ENCODE assay signal across 12 mouse cellular contexts in genomic region chr6:29193961-29194750, GRCm38 (mm10). TPM values are rescaled to one million over a fixed set of nuclear protein-coding genes. Genes with fewer than 3 reads are reported as not detected.
DNase-seq lines count a peak whose midpoint lies in the region; ATAC-seq lines count a peak whose summit lies in the region.
"Had no signal": no experiment of that assay in that cellular context is flagged by ENCODE, and none has a peak within 500 bp of the region (broad histone marks: within the 10 kb centered on the region; RNA-seq: fewer than 3 reads in every experiment).

No protein-coding gene starts in this region.

- H3K9ac ChIP-seq in forebrain, embryonic 12.5 days: no peak overlapping the region
- H3K9ac ChIP-seq: liver, embryonic 15.5 days had no signal

- intact Hi-C loops in heart, postnatal 14 days (cut with DNase I): no loop called here

- no peak overlapping the region for H3K4me3 ChIP-seq in forebrain, embryonic 12.5 days (replicated peaks)
- H3K4me3 ChIP-seq: liver, embryonic 15.5 days had no signal

- H3K9me3 ChIP-seq in forebrain, embryonic 12.5 days: no peaks in the 10 kb centered on the region
- H3K9me3 ChIP-seq: liver, embryonic 15.5 days had no signal

- WGBS in forebrain, embryonic 12.5 days: 71% methylated on average over 15 of the region's 15 CpGs

- H3K4me1 ChIP-seq in forebrain, embryonic 12.5 days: peaks cover 12% of the 10 kb centered on the region

- ATAC-seq in forebrain, embryonic 12.5 days (ENCODE audit: low FRiP score): no peak
- no peak for ATAC-seq in activated CD4-positive, CD25-positive, alpha-beta regulatory T cell, adult 4 months
- ATAC-seq: intestine, embryonic 16.5 days had no signal

- no peak overlapping the region for H3K27ac ChIP-seq in forebrain, embryonic 12.5 days
- H3K27ac ChIP-seq: liver, embryonic 15.5 days had no signal

- H3K27me3 ChIP-seq in forebrain, embryonic 12.5 days: peaks cover 35% of the 10 kb centered on the region

- no peaks in the 10 kb centered on the region for H3K36me3 ChIP-seq in forebrain, embryonic 12.5 days (replicated peaks)
- H3K36me3 ChIP-seq: liver, embryonic 15.5 days had no signal

- DNase-seq in embryo, embryonic 10.5 days (ENCODE audit: low spot score): peak; percentile 36
- no peak for DNase-seq in embryo, embryonic 9.5 days (ENCODE audit: extremely low spot score)
- DNase-seq in spleen, postnatal 4 days (ENCODE audit: low spot score in 2 of 2): peak; percentile 8 to 47
- DNase-seq in spleen, postnatal 36 days (ENCODE audit: low spot score in 2 of 2): no peak
- DNase-seq in heart, postnatal 14 days: peak; percentile 58 to 64
- DNase-seq in lung, postnatal 4 days: peak; percentile 46 to 67
- DNase-seq: adrenal gland, postnatal 36 days had no signal

- H3K4me2 ChIP-seq in forebrain, embryonic 12.5 days: no peak overlapping the region
- H3K4me2 ChIP-seq: liver, embryonic 15.5 days had no signal

RNA-seq across cellular contexts. Expression of gene Prrt4, which starts 14.8 kb away (rescaled TPM):
- total RNA-seq in heart, postnatal 14 days (2021): 1 to 10 TPM; 4.2 to 4.7 TPM
- polyA plus RNA-seq in forebrain, embryonic 12.5 days (2016; fragmentation: Nextera tagmentation; extraction: Ambion mirVana): 1.1 and 1.2 TPM in 2 replicates
- not detected for polyA plus RNA-seq in activated CD4-positive, CD25-positive, alpha-beta regulatory T cell, adult 4 months (2017; shearing (Covaris generic))
- total RNA-seq: neutrophil, adult 5-6 weeks had no signal

RNA-seq across cellular contexts. Expression of gene Impdh1, which starts 22.0 kb away (rescaled TPM):
- total RNA-seq in heart, postnatal 14 days (2021): 10 to 100 TPM; 25.2 to 27.0 TPM
- 36.3 and 39.8 TPM in 2 replicates for polyA plus RNA-seq in forebrain, embryonic 12.5 days (2016; fragmentation: Nextera tagmentation; extraction: Ambion mirVana)
- polyA plus RNA-seq in activated CD4-positive, CD25-positive, alpha-beta regulatory T cell, adult 4 months (2017; shearing (Covaris generic)): 10 to 100 TPM; 13.0 to 16.5 TPM

RNA-seq across cellular contexts. Expression of gene Rbm28, which starts 29.4 kb away (rescaled TPM):
- total RNA-seq in heart, postnatal 14 days (2021): 10 to 100 TPM; 19.5 to 21.0 TPM
- 62.9 and 67.6 TPM in 2 replicates for polyA plus RNA-seq in forebrain, embryonic 12.5 days (2016; fragmentation: Nextera tagmentation; extraction: Ambion mirVana)
- 10 to 100 TPM; 44.7 to 54.4 TPM for polyA plus RNA-seq in activated CD4-positive, CD25-positive, alpha-beta regulatory T cell, adult 4 months (2017; shearing (Covaris generic))

Comparison
In these comparisons a context has a peak if more than half of its experiments do, and no peak if none do; other contexts are left out.
1. DNase-seq: peak in embryo, embryonic 10.5 days (single experiment), spleen, postnatal 4 days (2 of 2), heart, postnatal 14 days (2 of 2) and lung, postnatal 4 days (2 of 2); none in embryo, embryonic 9.5 days (single experiment) and spleen, postnatal 36 days (0 of 2).